Mouse (Mus musculus): Measurements from ENCODE around the gene Ecsit. TPM values are rescaled to one million over a fixed set of nuclear protein-coding genes. Genes with fewer than 3 reads are reported as not detected.

Ecsit gene
- polyA plus RNA-seq, 2 experiments: 30.6 to 37.5 TPM

DNA sequence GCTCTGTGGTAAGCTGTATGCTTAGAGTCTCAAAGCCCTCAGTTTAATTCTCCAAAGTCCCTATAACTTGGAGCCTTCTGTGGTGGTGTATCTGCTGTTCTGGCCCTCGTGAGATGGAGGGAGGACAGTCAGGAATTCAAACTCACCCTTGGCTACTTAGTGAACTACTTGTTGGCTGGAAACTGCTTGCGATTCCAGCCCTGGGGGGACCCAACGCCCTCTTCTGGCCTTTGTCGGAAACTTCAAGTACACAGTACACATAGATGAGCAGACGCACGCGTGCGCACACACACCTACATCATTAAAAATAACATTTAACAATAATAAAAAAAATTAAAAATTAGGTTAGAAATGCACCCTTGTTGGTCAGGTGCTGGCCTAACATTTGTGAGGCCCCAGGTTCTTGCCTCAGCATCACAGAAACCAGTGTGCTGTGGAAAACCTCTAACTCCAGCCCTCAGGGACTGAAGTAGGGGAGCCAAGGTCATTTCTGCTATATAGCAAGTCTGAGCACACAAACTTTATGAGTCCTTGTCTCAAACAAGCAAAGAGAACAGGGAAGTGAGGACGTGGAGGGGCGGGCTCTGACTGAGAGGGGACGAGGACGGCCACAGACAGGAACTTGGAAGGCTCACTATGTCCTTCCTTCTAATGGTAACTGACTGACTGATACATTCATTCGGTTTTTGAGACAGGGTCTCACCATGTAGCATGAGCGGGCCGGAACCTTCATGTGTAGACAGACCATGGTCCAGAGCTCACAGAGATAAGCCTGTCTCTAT lies 40.2 kb upstream of the Ecsit start:
- no peak overlapping the region for H3K27ac ChIP-seq (replicated peaks; ENCODE audit: low read depth, low read length)
- DNase-seq (ENCODE audit: low spot score) (no peak), ATAC-seq (ENCODE audit: low FRiP score, low read depth) (no peak)
- no peak overlapping the region for H3K9ac ChIP-seq (ENCODE audit: low read depth, low read length, severe bottlenecking)
- H3K4me2 ChIP-seq (replicated peaks; ENCODE audit: low read depth, low read length, severe bottlenecking): no peak overlapping the region
- H3K9me3 ChIP-seq (ENCODE audit: control insufficient read depth, low read length): no peaks in the 10 kb centered on the region
- no peaks in the 10 kb centered on the region for H3K36me3 ChIP-seq (ENCODE audit: control insufficient read depth, insufficient read depth, low read length)
- no peaks in the 10 kb centered on the region for H3K4me1 ChIP-seq (ENCODE audit: control insufficient read depth, insufficient read depth, low read length)
- H3K27me3 ChIP-seq (ENCODE audit: control insufficient read depth, insufficient read depth, low read length): no peaks in the 10 kb centered on the region
- H3K4me3 ChIP-seq (replicated peaks; ENCODE audit: low read length): no peak overlapping the region
- no peak for TF ChIP-seq POLR2A (IDR thresholded peaks at IDR 0.05; ENCODE audit: borderline replicate concordance, extremely low read depth, insufficient read depth, insufficient read length)
- WGBS: 85% methylated on average over 15 of the region's 15 CpGs

DNA sequence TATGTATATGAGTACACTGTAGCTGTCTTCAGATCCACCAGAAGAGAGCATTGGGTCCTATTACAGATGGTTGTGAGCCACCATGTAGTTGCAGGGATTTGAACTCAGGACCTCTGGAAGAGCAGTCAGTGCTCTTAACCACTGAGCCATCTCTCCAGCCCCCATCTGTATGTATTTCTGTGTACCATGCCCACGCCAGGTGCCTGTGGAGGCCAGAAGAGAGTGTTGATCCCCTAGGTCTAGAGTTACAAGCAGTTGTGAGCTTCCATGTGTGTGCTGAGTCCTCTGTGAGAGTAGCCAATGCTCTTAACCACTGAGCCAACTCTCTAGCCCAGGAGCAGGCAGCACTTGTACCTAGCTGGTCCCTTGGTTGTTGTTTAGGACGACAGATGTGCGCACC lies 38.9 kb upstream of the Ecsit start:
- Histone ChIP-seq H3K4me2 (replicated peaks; ENCODE audit: low read depth, low read length, severe bottlenecking) (no peak overlapping the region), H3K36me3 (ENCODE audit: control insufficient read depth, insufficient read depth, low read length) (no peaks in the 10 kb centered on the region), H3K9me3 (ENCODE audit: control insufficient read depth, low read length) (no peaks in the 10 kb centered on the region), H3K4me1 (ENCODE audit: control insufficient read depth, insufficient read depth, low read length) (no peaks in the 10 kb centered on the region), H3K4me3 (replicated peaks; ENCODE audit: low read length) (no peak overlapping the region), H3K27ac (replicated peaks; ENCODE audit: low read depth, low read length) (no peak overlapping the region), H3K27me3 (ENCODE audit: control insufficient read depth, insufficient read depth, low read length) (no peaks in the 10 kb centered on the region), H3K9ac (ENCODE audit: low read depth, low read length, severe bottlenecking) (no peak overlapping the region)
- TF ChIP-seq POLR2A (IDR thresholded peaks at IDR 0.05; ENCODE audit: borderline replicate concordance, extremely low read depth, insufficient read depth, insufficient read length): no peak
- ATAC-seq (ENCODE audit: low FRiP score, low read depth): no peak
- no peak for DNase-seq (ENCODE audit: low spot score)
- 87% methylated on average over 3 of the region's 3 CpGs for WGBS

DNA sequence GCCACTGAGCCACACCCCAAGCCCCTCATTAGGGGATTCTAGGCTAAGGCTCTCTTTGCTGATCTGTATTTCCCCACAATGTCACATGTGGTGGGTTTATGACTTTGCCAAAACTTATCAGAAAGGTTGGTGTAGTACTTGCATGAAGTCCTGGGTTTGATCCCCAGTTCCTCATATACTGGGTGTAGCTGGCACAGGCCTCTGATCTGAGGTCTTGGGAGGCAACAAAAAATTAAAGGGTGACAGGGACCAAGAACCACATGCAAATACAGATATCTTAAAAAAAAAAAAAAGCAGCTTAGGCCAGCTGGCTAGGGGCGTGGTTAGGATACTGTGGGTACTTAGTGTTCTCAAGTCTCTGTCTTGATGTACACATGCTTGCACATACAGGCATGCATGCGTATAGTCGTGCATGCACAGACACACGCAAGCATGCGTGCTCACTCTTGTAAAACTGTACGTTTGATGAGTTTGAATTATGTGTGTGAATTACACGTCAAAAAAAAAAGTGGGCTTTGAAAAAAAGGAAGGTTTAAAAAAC lies 37.9 kb upstream of the Ecsit start:
- no peak overlapping the region for H3K4me3 ChIP-seq (replicated peaks; ENCODE audit: low read length)
- WGBS: 81% methylated on average over 7 of the region's 7 CpGs
- ATAC-seq (ENCODE audit: low FRiP score, low read depth): no peak
- H3K9me3 ChIP-seq (ENCODE audit: control insufficient read depth, low read length): no peaks in the 10 kb centered on the region
- no peak for TF ChIP-seq POLR2A (IDR thresholded peaks at IDR 0.05; ENCODE audit: borderline replicate concordance, extremely low read depth, insufficient read depth, insufficient read length)
- H3K9ac ChIP-seq (ENCODE audit: low read depth, low read length, severe bottlenecking): no peak overlapping the region
- H3K27ac ChIP-seq (replicated peaks; ENCODE audit: low read depth, low read length): no peak overlapping the region
- DNase-seq (ENCODE audit: low spot score): no peak
- H3K36me3 ChIP-seq (ENCODE audit: control insufficient read depth, insufficient read depth, low read length): no peaks in the 10 kb centered on the region
- no peaks in the 10 kb centered on the region for H3K27me3 ChIP-seq (ENCODE audit: control insufficient read depth, insufficient read depth, low read length)
- H3K4me2 ChIP-seq (replicated peaks; ENCODE audit: low read depth, low read length, severe bottlenecking): no peak overlapping the region
- no peaks in the 10 kb centered on the region for H3K4me1 ChIP-seq (ENCODE audit: control insufficient read depth, insufficient read depth, low read length)

DNA sequence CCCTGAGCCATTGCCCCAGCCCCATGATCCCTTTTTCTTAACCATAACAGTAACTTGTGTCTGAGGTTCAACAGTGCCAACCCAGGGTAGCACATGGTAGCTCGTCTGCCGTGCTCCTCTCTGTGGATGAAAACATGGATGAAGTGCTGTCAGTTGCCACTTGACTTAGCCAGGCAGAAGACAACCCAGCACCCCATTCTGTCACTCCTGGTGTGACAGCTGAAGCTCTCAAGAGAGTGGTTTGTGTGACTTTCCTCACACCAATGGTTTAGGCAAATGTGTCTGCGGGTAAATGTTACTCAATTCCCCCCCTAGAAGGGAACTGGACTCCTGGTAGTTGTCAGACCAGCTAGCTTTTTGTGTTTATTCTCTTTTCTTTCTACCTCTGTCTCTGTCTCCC lies 36.8 kb upstream of the Ecsit start:
- no peak overlapping the region for H3K27ac ChIP-seq (replicated peaks; ENCODE audit: low read depth, low read length)
- no peak overlapping the region for H3K4me3 ChIP-seq (replicated peaks; ENCODE audit: low read length)
- H3K36me3 ChIP-seq (ENCODE audit: control insufficient read depth, insufficient read depth, low read length): no peaks in the 10 kb centered on the region
- H3K4me2 ChIP-seq (replicated peaks; ENCODE audit: low read depth, low read length, severe bottlenecking): no peak overlapping the region
- no peaks in the 10 kb centered on the region for H3K9me3 ChIP-seq (ENCODE audit: control insufficient read depth, low read length)
- 93% methylated on average over 3 of the region's 3 CpGs for WGBS
- H3K9ac ChIP-seq (ENCODE audit: low read depth, low read length, severe bottlenecking): no peak overlapping the region
- no peaks in the 10 kb centered on the region for H3K27me3 ChIP-seq (ENCODE audit: control insufficient read depth, insufficient read depth, low read length)
- TF ChIP-seq POLR2A (IDR thresholded peaks at IDR 0.05; ENCODE audit: borderline replicate concordance, extremely low read depth, insufficient read depth, insufficient read length): no peak
- H3K4me1 ChIP-seq (ENCODE audit: control insufficient read depth, insufficient read depth, low read length): 0 out of 2 replicates have a peak, but pooled peaks cover 3% of the 10 kb centered on the region
- DNase-seq (ENCODE audit: low spot score): no peak
- ATAC-seq (ENCODE audit: low FRiP score, low read depth): no peak

DNA sequence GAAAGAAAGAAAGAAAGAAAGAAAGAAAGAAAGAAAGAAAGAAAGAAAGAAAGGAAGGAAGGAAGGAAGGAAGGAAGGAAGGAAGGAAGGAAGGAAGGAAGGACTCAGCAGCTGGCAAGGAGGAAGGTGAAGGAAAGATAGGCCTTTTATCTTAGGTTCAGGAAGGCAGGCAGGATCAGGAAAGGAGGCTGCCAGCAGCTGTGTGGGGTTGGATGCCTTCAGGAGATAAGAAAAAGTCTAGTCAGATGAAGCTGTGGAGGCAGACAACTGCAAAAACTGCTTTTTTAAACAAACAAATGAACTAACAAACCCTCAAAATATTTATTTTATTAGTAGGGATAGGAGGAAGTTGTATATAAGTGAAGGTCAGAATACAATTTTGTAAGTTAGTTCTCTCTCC lies 36.3 kb upstream of the Ecsit start:
- H3K27ac ChIP-seq (replicated peaks; ENCODE audit: low read depth, low read length): no peak overlapping the region
- H3K9me3 ChIP-seq (ENCODE audit: control insufficient read depth, low read length): no peaks in the 10 kb centered on the region
- H3K27me3 ChIP-seq (ENCODE audit: control insufficient read depth, insufficient read depth, low read length): no peaks in the 10 kb centered on the region
- no peak overlapping the region for H3K4me2 ChIP-seq (replicated peaks; ENCODE audit: low read depth, low read length, severe bottlenecking)
- 0 out of 2 replicates have a peak, but pooled peaks cover 3% of the 10 kb centered on the region for H3K4me1 ChIP-seq (ENCODE audit: control insufficient read depth, insufficient read depth, low read length)
- no peaks in the 10 kb centered on the region for H3K36me3 ChIP-seq (ENCODE audit: control insufficient read depth, insufficient read depth, low read length)
- no peak for TF ChIP-seq POLR2A (IDR thresholded peaks at IDR 0.05; ENCODE audit: borderline replicate concordance, extremely low read depth, insufficient read depth, insufficient read length)
- H3K4me3 ChIP-seq (replicated peaks; ENCODE audit: low read length): no peak overlapping the region
- DNase-seq (ENCODE audit: low spot score) (no peak), ATAC-seq (ENCODE audit: low FRiP score, low read depth) (no peak)
- no peak overlapping the region for H3K9ac ChIP-seq (ENCODE audit: low read depth, low read length, severe bottlenecking)

All from limb, embryonic 14.5 days (tissue).